Mouse (Mus musculus) frontal cortex, adult 2 months (tissue): ENCODE results near the gene Ankrd44. TPM values are rescaled to one million over a fixed set of nuclear protein-coding genes. Genes with fewer than 3 reads are reported as not detected.

Source experiments
- DNase-seq, 2 experiments: peaks; one replicate each; pipeline ENCODE4 v3.0.0; 2022; ENCODE audit warnings: low spot score in 1 of 2; ENCODE audit errors: extremely low spot score in 1 of 2
- polyA plus RNA-seq: library from polyadenylated mRNA; depleted of rRNA; stranded (reverse); fragments of >200 nt; gene quantifications from 2 replicates; pipeline ENCODE4 v1.2.3, GENCODE M21; 2012

The Ankrd44 gene
- polyA plus RNA-seq, 1 experiment, result 18.9 TPM

- DNase-seq, result no peak
These were observed 2.5 kb downstream of the Ankrd44 start for GRCm38 (mm10) chr1:54923366-54924308.

GRCm38 (mm10) chr1:54922707-54923106, 3.5 kb downstream of the Ankrd44 start:
- no peak for DNase-seq

- no peak for DNase-seq
These were observed 4.1 kb downstream of the Ankrd44 start for GRCm38 (mm10) chr1:54922025-54922574.

- no peak for DNase-seq
These were observed 6.1 kb downstream of the Ankrd44 start for GRCm38 (mm10) chr1:54920132-54920531.

GRCm38 (mm10) chr1:54916456-54916855, 9.7 kb downstream of the Ankrd44 start:
- no peak for DNase-seq

GRCm38 (mm10) chr1:54914387-54914786, 11.8 kb downstream of the Ankrd44 start:
- DNase-seq, result no peak

GRCm38 (mm10) chr1:54913379-54913873, 12.8 kb downstream of the Ankrd44 start:
- DNase-seq, result no peak

- no peak for DNase-seq
These were observed 13.2 kb downstream of the Ankrd44 start for GRCm38 (mm10) chr1:54913063-54913335.

- no peak for DNase-seq
These were observed 13.7 kb downstream of the Ankrd44 start for GRCm38 (mm10) chr1:54912290-54913062.

- DNase-seq, result no peak
These were observed 15.0 kb downstream of the Ankrd44 start for GRCm38 (mm10) chr1:54911256-54911610.

GRCm38 (mm10) chr1:54910489-54911255, 15.5 kb downstream of the Ankrd44 start:
- no peak for DNase-seq

- no peak for DNase-seq
These were observed 17.4 kb downstream of the Ankrd44 start for GRCm38 (mm10) chr1:54908786-54909185.

- no peak for DNase-seq
These were observed 19.0 kb downstream of the Ankrd44 start for GRCm38 (mm10) chr1:54907066-54907639.

- DNase-seq, result no peak
These were observed 19.9 kb downstream of the Ankrd44 start for GRCm38 (mm10) chr1:54906322-54906721.

GRCm38 (mm10) chr1:54905632-54906031, 20.6 kb downstream of the Ankrd44 start:
- no peak for DNase-seq

- DNase-seq, result no peak
These were observed 22.0 kb downstream of the Ankrd44 start for GRCm38 (mm10) chr1:54904165-54904564.

- DNase-seq, result no peak
These were observed 23.4 kb downstream of the Ankrd44 start for GRCm38 (mm10) chr1:54902689-54903246.

- no peak for DNase-seq
These were observed 25.1 kb downstream of the Ankrd44 start for GRCm38 (mm10) chr1:54901084-54901483.

GRCm38 (mm10) chr1:54899247-54899646, 26.9 kb downstream of the Ankrd44 start:
- no peak for DNase-seq

- DNase-seq, result peak; percentile 59 to 76
These were observed 27.5 kb downstream of the Ankrd44 start for GRCm38 (mm10) chr1:54898656-54899084.
